Mouse (Mus musculus): ENCODE measurements around the gene Gm3402.
"Not testable (repeated sequence)": the region's sequence is repeated elsewhere in the genome, so short reads cannot be mapped to it uniquely, and the experiment has no call there.

The Gm3402 gene

DNA sequence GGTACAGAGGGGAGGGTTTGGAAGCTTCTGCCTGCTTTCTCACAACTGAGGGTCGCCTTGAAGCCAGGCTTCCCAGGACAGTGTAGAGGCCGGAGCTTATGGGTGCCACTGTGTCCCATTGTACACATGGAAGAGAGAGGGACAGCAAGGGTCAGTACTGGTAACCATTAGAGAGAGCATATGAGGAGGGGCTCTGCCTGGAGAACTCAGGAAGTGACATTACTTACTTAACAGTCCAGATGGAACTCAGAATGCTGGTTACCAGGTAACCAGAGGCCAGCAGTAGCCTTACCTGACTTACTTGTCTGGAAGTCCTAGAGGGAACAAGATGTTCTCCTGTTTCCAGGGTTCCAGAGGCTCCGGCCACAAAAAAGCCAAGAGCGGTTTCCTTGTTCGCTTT lies at the start of gene Gm3402:
Gm3402 (plus strand) TSS at position 301 of the 400 bp plus-strand sequence.
- DNase-seq (ENCODE audit: extremely low read depth, low read depth, low spot score): not testable (repeated sequence)

DNA sequence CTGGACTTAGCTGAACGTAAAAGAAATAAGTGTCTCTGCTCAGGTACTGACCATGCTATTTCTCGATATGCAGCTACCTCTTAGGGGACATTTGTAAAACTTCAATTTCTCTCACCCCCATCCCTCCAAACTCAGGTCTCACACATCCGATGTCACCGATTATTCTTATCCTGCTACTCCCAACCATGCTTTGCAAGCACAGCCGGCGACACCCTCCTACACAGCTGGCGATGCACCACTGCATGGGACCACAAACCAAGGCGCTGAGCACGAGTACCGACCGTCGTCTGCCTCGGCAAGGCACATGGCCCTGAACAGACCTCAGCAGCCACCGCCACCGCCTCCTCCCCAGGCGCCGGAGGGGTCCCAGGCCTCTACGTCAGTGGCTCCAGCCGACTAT lies 47.3 kb upstream of the Gm3402 start:
- no peak for DNase-seq (ENCODE audit: extremely low read depth, low read depth, low spot score)

DNA sequence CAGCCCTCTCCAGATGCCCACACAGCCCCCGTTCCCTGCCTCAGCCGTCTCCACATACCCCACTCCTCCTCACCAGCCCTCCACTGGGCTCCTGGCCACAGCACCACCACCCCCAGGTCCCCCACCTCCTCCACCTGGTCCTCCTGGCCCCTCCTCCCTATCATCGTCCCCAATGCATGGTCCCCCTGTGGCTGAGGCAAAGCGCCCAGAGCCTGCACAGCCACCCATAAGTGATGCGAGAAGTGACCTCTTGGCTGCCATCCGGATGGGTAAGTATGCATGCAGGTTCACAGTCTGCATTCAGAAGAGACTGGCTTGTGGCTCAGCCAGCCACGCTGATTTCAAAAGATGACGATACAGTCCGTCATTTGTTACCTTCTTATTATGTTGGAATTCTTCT lies 45.6 kb upstream of the Gm3402 start:
- DNase-seq (ENCODE audit: extremely low read depth, low read depth, low spot score): no peak

DNA sequence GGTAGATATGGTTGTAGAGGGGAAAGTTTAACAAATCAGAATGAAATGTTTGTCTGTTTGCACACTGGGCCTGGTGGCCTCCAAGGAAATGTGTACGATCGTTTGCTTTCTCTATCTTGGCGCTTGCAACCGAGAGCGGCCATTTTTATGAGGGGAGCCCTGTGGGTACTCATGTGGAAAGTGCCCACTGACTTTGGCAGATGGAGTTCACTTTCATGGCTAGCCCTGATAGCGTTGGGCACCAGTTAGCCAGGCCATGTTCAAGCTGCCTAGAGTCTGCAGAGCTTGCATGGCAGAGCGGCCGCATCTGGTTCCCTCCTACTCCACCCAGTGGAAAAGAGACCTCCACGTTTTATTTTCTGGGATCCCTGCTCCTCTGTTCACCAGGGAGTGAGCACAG lies 43.1 kb upstream of the Gm3402 start:
- no peak for DNase-seq (ENCODE audit: extremely low read depth, low read depth, low spot score)

DNA sequence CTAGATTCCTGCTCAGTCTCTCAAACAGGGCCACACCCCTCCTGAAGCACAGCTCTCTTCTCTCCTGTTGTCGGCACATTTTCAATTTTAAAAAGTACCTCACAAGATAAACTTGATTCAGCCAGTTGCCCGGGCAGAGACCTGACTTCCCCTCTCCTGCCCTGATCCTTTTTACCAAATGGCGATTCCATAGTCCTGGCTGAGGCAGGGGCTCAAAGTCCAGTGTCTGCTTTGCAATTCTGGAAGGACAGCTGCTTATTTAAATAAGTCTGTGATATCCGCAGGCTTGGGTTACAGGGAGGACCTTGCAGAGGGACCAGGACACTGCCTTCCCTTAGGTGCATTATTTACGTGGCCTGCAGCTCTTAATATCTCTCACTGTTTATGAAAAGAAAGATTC lies 42.6 kb upstream of the Gm3402 start:
- DNase-seq (ENCODE audit: extremely low read depth, low read depth, low spot score): no peak

DNA sequence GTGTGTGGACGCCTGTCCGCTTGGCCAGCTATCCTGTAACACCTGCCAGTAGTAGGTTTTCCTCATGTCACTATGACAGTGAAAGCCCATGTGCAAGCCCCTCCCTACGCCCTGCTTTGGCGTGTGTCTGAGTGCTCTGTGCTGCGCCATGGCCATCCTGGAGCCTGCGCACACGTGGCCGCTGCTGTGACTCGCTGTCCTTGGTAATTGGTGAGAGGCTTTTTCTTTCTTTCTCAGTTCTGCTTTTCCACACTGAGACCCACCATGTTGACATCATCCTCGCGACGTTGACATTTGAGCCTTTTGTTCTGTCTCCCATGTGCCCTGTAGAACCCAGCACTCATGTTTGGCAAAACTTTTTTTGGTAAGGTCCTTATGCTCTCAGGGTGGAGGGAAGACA lies 42.1 kb upstream of the Gm3402 start:
- DNase-seq (ENCODE audit: extremely low read depth, low read depth, low spot score): no peak

DNA sequence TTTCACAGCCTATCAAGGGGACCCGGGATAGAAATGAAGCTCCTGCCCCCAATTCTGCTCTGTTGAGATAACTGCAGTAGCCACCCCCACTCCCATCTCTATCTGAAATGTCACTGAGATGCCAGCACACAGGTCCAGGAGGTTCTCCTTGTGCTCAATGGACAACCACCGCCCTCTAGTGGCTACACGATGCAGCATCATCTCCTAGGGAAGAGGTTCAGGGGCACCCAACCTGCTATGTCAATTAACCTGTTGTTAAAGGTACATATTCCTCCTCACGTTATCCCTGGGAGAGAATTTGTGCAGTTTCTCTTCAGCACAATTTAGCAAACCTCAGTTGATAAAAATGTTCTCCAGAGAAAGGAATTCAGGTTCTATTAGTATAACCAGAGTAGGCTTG lies 34.4 kb upstream of the Gm3402 start:
- not testable (repeated sequence) for DNase-seq (ENCODE audit: extremely low read depth, low read depth, low spot score)

DNA sequence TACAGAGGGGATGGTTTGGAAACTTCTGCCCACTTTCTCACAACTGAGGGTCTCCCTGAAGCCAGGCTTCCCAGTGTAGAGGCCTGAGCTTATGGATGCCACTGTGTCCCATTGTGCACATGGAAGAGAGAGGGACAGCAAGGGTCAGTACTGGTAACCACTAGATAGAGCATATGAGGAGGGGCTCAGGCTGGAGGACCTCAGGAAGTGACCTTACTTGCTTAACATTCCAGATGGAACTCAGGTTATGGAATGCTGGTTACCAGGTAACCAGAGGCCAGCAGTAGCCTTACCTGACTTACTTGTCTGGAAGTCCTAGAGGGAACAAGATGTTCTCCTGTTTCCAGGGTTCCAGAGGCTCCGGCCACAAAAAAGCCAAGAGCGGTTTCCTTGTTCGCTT lies 32.3 kb upstream of the Gm3402 start, which contains the start of gene Gm6408:
Gm6408 (plus strand) TSS at position 301 of the 400 bp plus-strand sequence.
- not testable (repeated sequence) for DNase-seq (ENCODE audit: extremely low read depth, low read depth, low spot score)

DNA sequence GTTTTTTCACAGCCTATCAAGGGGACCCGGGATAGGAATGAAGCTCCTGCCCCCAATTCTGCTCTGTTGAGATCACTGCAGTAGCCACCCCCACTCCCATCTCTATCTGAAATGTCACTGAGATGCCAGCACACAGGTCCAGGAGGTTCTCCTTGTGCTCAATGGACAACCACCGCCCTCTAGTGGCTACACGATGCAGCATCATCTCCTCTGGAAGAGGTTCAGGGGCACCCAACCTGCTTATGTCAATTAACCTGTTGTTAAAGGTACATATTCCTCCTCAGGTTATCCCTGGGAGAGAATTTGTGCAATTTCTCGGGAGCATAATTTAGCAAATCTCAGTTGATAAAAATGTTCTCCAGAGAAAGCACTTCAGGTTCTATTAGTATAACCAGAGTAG lies 25.0 kb upstream of the Gm3402 start:
- DNase-seq (ENCODE audit: extremely low read depth, low read depth, low spot score): not testable (repeated sequence)

DNA sequence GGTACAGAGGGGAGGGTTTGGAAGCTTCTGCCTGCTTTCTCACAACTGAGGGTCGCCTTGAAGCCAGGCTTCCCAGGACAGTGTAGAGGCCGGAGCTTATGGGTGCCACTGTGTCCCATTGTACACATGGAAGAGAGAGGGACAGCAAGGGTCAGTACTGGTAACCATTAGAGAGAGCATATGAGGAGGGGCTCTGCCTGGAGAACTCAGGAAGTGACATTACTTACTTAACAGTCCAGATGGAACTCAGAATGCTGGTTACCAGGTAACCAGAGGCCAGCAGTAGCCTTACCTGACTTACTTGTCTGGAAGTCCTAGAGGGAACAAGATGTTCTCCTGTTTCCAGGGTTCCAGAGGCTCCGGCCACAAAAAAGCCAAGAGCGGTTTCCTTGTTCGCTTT lies 22.9 kb upstream of the Gm3402 start, which contains the start of gene Gm6370:
Gm6370 (plus strand) TSS at position 301 of the 400 bp plus-strand sequence.
- not testable (repeated sequence) for DNase-seq (ENCODE audit: extremely low read depth, low read depth, low spot score)

DNA sequence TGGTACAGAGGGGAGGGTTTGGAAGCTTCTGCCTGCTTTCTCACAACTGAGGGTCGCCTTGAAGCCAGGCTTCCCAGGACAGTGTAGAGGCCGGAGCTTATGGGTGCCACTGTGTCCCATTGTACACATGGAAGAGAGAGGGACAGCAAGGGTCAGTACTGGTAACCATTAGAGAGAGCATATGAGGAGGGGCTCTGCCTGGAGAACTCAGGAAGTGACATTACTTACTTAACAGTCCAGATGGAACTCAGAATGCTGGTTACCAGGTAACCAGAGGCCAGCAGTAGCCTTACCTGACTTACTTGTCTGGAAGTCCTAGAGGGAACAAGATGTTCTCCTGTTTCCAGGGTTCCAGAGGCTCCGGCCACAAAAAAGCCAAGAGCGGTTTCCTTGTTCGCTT lies 11.8 kb upstream of the Gm3402 start, which contains the start of gene 4930449I24Rik:
4930449I24Rik (plus strand) TSS at position 301 of the 400 bp plus-strand sequence.
- DNase-seq (ENCODE audit: extremely low read depth, low read depth, low spot score): not testable (repeated sequence)

DNA sequence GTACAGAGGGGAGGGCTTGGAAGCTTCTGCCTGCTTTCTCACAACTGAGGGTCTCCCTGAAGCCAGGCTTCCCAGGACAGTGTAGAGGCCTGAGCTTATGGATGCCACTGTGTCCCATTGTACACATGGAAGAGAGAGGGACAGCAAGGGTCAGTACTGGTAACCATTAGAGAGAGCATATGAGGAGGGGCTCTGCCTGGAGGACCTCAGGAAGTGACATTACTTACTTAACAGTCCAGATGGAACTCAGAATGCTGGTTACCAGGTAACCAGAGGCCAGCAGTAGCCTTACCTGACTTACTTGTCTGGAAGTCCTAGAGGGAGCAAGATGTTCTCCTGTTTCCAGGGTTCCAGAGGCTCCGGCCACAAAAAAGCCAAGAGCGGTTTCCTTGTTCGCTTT lies 11.6 kb downstream of the Gm3402 start, which contains the start of gene Gm3404:
Gm3404 (plus strand) TSS at position 301 of the 400 bp plus-strand sequence.
- DNase-seq (ENCODE audit: extremely low read depth, low read depth, low spot score): not testable (repeated sequence)

DNA sequence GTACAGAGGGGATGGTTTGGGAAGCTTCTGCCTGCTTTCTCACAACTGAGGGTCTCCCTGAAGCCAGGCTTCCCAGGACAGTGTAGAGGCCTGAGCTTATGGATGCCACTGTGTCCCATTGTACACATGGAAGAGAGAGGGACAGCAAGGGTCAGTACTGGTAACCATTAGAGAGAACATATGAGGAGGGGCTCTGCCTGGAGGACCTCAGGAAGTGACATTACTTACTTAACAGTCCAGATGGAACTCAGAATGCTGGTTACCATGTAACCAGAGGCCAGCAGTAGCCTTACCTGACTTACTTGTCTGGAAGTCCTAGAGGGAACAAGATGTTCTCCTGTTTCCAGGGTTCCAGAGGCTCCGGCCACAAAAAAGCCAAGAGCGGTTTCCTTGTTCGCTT lies 23.4 kb downstream of the Gm3402 start, which contains the start of gene Gm3409:
Gm3409 (plus strand) TSS at position 301 of the 400 bp plus-strand sequence.
- DNase-seq (ENCODE audit: extremely low read depth, low read depth, low spot score): not testable (repeated sequence)

DNA sequence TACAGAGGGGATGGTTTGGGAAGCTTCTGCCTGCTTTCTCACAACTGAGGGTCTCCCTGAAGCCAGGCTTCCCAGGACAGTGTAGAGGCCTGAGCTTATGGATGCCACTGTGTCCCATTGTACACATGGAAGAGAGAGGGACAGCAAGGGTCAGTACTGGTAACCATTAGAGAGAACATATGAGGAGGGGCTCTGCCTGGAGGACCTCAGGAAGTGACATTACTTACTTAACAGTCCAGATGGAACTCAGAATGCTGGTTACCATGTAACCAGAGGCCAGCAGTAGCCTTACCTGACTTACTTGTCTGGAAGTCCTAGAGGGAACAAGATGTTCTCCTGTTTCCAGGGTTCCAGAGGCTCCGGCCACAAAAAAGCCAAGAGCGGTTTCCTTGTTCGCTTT lies 41.9 kb downstream of the Gm3402 start, which contains the start of gene Gm3415:
Gm3415 (plus strand) TSS at position 301 of the 400 bp plus-strand sequence.
- not testable (repeated sequence) for DNase-seq (ENCODE audit: extremely low read depth, low read depth, low spot score)

DNA sequence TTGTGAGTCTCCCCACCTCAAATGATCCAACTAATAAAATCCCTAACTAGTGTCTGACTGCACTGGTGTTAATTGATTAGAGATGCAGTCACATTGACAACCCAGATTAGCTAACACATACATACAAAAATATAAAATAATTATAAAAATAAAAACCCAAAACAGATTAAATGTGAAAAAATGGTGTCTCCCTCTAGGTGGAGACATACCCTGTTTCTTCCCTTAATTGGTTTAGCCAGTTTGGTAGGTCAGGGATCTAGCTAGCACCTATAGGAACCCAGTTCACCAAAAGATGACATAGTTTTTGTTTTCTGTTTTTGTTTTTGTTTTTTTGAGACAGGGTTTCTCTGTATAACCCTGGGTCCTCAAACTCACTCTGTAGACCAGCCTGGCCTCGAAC lies 50.3 kb downstream of the Gm3402 start:
- DNase-seq (ENCODE audit: extremely low read depth, low read depth, low spot score): no peak

All from fat pad, adult 2 months (tissue).